Mouse (Mus musculus): ENCODE measurements around the gene Erc1. TPM values are rescaled to one million over a fixed set of nuclear protein-coding genes. Genes with fewer than 3 reads are reported as not detected.

The Erc1 gene
- polyA plus RNA-seq, 1 experiment from 2014 or later = 6.5 TPM

GRCm38 (mm10) chr6:119692754-119693153 lies 155.2 kb downstream of the Erc1 start:
- H3K9ac ChIP-seq (ENCODE audit: low read length) = no peak overlapping the region
- H3K27me3 ChIP-seq (ENCODE audit: control insufficient read depth, insufficient read depth, low read length) = no peaks in the 10 kb centered on the region
- ATAC-seq (ENCODE audit: low FRiP score, low TSS enrichment) (no peak), DNase-seq (ENCODE audit: low spot score) (no peak)
- H3K27ac ChIP-seq (replicated peaks) = no peak overlapping the region
- whole genome bisulfite sequencing = 68% methylated on average over 5 of the region's 5 CpGs
- H3K4me1 ChIP-seq (replicated peaks; ENCODE audit: control insufficient read depth, insufficient read depth) = no peaks in the 10 kb centered on the region
- TF ChIP-seq CTCF (IDR thresholded peaks at IDR 0.05; ENCODE audit: low read depth) (no peak), EP300 (optimal IDR thresholded peaks at IDR 0.05) (no peak)
- no peak overlapping the region for H3K4me3 ChIP-seq (ENCODE audit: low read depth, low read length)
- H3K9me3 ChIP-seq (ENCODE audit: control insufficient read depth, low read length) = no peaks in the 10 kb centered on the region
- no peak overlapping the region for H3K4me2 ChIP-seq (replicated peaks; ENCODE audit: low read depth)
- no peaks in the 10 kb centered on the region for H3K36me3 ChIP-seq (ENCODE audit: control insufficient read depth, insufficient read depth, low read length)

- DNase-seq (ENCODE audit: low spot score) = peak; percentile 36
- no peak overlapping the region for H3K4me3 ChIP-seq (ENCODE audit: low read depth, low read length)
- no peaks in the 10 kb centered on the region for H3K27me3 ChIP-seq (ENCODE audit: control insufficient read depth, insufficient read depth, low read length)
- H3K4me2 ChIP-seq (replicated peaks; ENCODE audit: low read depth) = no peak overlapping the region
- ATAC-seq (ENCODE audit: low FRiP score, low TSS enrichment) = peak; percentile 85
- no peaks in the 10 kb centered on the region for H3K4me1 ChIP-seq (replicated peaks; ENCODE audit: control insufficient read depth, insufficient read depth)
- TF ChIP-seq EP300 (optimal IDR thresholded peaks at IDR 0.05) (no peak), CTCF (IDR thresholded peaks at IDR 0.05; ENCODE audit: low read depth) (no peak)
- no peak overlapping the region for H3K27ac ChIP-seq (replicated peaks)
- H3K36me3 ChIP-seq (ENCODE audit: control insufficient read depth, insufficient read depth, low read length) = no peaks in the 10 kb centered on the region
- no peak overlapping the region for H3K9ac ChIP-seq (ENCODE audit: low read length)
- H3K9me3 ChIP-seq (ENCODE audit: control insufficient read depth, low read length) = no peaks in the 10 kb centered on the region
Observed at GRCm38 (mm10) chr6:119686470-119686869, 161.5 kb downstream of the Erc1 start.

GRCm38 (mm10) chr6:119680746-119681145 lies 167.2 kb downstream of the Erc1 start:
- no peaks in the 10 kb centered on the region for H3K4me1 ChIP-seq (replicated peaks; ENCODE audit: control insufficient read depth, insufficient read depth)
- H3K27ac ChIP-seq (replicated peaks) = no peak overlapping the region
- ATAC-seq (ENCODE audit: low FRiP score, low TSS enrichment) (no peak), DNase-seq (ENCODE audit: low spot score) (no peak)
- 86% methylated on average over 2 of the region's 2 CpGs for WGBS
- no peak overlapping the region for H3K9ac ChIP-seq (ENCODE audit: low read length)
- TF ChIP-seq EP300 (optimal IDR thresholded peaks at IDR 0.05) (no peak), CTCF (IDR thresholded peaks at IDR 0.05; ENCODE audit: low read depth) (no peak)
- no peak overlapping the region for H3K4me3 ChIP-seq (ENCODE audit: low read depth, low read length)
- H3K36me3 ChIP-seq (ENCODE audit: control insufficient read depth, insufficient read depth, low read length) = no peaks in the 10 kb centered on the region
- H3K27me3 ChIP-seq (ENCODE audit: control insufficient read depth, insufficient read depth, low read length) = no peaks in the 10 kb centered on the region
- no peaks in the 10 kb centered on the region for H3K9me3 ChIP-seq (ENCODE audit: control insufficient read depth, low read length)
- no peak overlapping the region for H3K4me2 ChIP-seq (replicated peaks; ENCODE audit: low read depth)

- Histone ChIP-seq H3K9me3 (ENCODE audit: control insufficient read depth, low read length) (no peaks in the 10 kb centered on the region), H3K27me3 (ENCODE audit: control insufficient read depth, insufficient read depth, low read length) (no peaks in the 10 kb centered on the region), H3K9ac (ENCODE audit: low read length) (no peak overlapping the region), H3K4me2 (replicated peaks; ENCODE audit: low read depth) (no peak overlapping the region), H3K36me3 (ENCODE audit: control insufficient read depth, insufficient read depth, low read length) (no peaks in the 10 kb centered on the region), H3K4me1 (replicated peaks; ENCODE audit: control insufficient read depth, insufficient read depth) (no peaks in the 10 kb centered on the region), H3K27ac (replicated peaks) (no peak overlapping the region), H3K4me3 (ENCODE audit: low read depth, low read length) (no peak overlapping the region)
- no peak for ATAC-seq (ENCODE audit: low FRiP score, low TSS enrichment)
- DNase-seq (ENCODE audit: low spot score) = no peak
- no peak for TF ChIP-seq EP300 (optimal IDR thresholded peaks at IDR 0.05)
- TF ChIP-seq CTCF (IDR thresholded peaks at IDR 0.05; ENCODE audit: low read depth) = no peak
- WGBS = 80% methylated on average over 7 of the region's 7 CpGs
Observed at GRCm38 (mm10) chr6:119674811-119675209, 173.2 kb downstream of the Erc1 start.

- WGBS = 56% methylated on average over 5 of the region's 5 CpGs
- no peak for DNase-seq (ENCODE audit: low spot score)
- no peak overlapping the region for H3K4me3 ChIP-seq (ENCODE audit: low read depth, low read length)
- no peaks in the 10 kb centered on the region for H3K9me3 ChIP-seq (ENCODE audit: control insufficient read depth, low read length)
- H3K4me1 ChIP-seq (replicated peaks; ENCODE audit: control insufficient read depth, insufficient read depth) = no peaks in the 10 kb centered on the region
- H3K36me3 ChIP-seq (ENCODE audit: control insufficient read depth, insufficient read depth, low read length) = no peaks in the 10 kb centered on the region
- no peak for TF ChIP-seq CTCF (IDR thresholded peaks at IDR 0.05; ENCODE audit: low read depth)
- TF ChIP-seq EP300 (optimal IDR thresholded peaks at IDR 0.05) = no peak
- no peak for ATAC-seq (ENCODE audit: low FRiP score, low TSS enrichment)
- no peak overlapping the region for H3K27ac ChIP-seq (replicated peaks)
- H3K4me2 ChIP-seq (replicated peaks; ENCODE audit: low read depth) = no peak overlapping the region
- no peak overlapping the region for H3K9ac ChIP-seq (ENCODE audit: low read length)
- H3K27me3 ChIP-seq (ENCODE audit: control insufficient read depth, insufficient read depth, low read length) = no peaks in the 10 kb centered on the region
Observed at GRCm38 (mm10) chr6:119674201-119674810, 173.7 kb downstream of the Erc1 start.

GRCm38 (mm10) chr6:119669746-119670145 lies 178.2 kb downstream of the Erc1 start:
- Histone ChIP-seq H3K4me1 (replicated peaks; ENCODE audit: control insufficient read depth, insufficient read depth) (no peaks in the 10 kb centered on the region), H3K9me3 (ENCODE audit: control insufficient read depth, low read length) (no peaks in the 10 kb centered on the region), H3K4me3 (ENCODE audit: low read depth, low read length) (no peak overlapping the region), H3K27me3 (ENCODE audit: control insufficient read depth, insufficient read depth, low read length) (no peaks in the 10 kb centered on the region), H3K9ac (ENCODE audit: low read length) (no peak overlapping the region), H3K27ac (replicated peaks) (no peak overlapping the region), H3K36me3 (ENCODE audit: control insufficient read depth, insufficient read depth, low read length) (no peaks in the 10 kb centered on the region), H3K4me2 (replicated peaks; ENCODE audit: low read depth) (no peak overlapping the region)
- WGBS = 31% methylated on average over 3 of the region's 3 CpGs
- ATAC-seq (ENCODE audit: low FRiP score, low TSS enrichment) (no peak), DNase-seq (ENCODE audit: low spot score) (no peak)
- TF ChIP-seq EP300 (optimal IDR thresholded peaks at IDR 0.05) = no peak
- no peak for TF ChIP-seq CTCF (IDR thresholded peaks at IDR 0.05; ENCODE audit: low read depth)

Data from stomach, postnatal 0 days (tissue).